ENCODE assay signal across 8 mouse cellular contexts in the genomic region with DNA sequence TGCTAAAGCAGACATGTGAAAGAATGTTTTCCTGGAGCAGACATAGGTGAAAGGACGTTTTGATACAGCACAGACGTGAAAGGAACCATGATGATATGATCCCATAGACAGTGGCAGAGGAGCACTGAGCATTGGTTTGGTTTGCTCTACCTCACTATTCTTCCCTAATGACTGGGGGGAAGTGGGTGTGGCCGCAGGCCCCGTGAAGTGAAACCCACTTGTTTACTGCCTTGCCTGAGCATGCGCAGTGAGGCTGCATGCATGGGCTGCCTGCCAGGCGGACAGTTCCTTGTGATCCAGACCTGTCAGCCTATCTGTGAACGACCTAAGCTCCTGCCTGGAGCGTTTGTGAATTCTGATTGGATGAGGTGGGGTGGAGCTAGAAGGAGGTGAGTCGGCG. TPM values are rescaled to one million over a fixed set of nuclear protein-coding genes. Genes with fewer than 3 reads are reported as not detected.
DNase-seq lines count a peak whose midpoint lies in the region; ATAC-seq and TF ChIP-seq lines count a peak whose summit lies in the region.
"Not testable (repeated sequence)": the region's sequence is repeated elsewhere in the genome, so short reads cannot be mapped to it uniquely, and the experiment has no call there.

No protein-coding gene starts in this region.

- H3K4me1 ChIP-seq in embryonic facial prominence, embryonic 14.5 days (ENCODE audit: control insufficient read depth, insufficient read depth, low read length); lung, embryonic 15.5 days; small intestine, adult 2 months (ENCODE audit: control insufficient read depth, insufficient read depth, insufficient read length, low read length); testis, adult 2 months (ENCODE audit: control insufficient read depth, insufficient read depth, low read length): not testable (repeated sequence)

- H3K36me3 ChIP-seq in embryonic facial prominence, embryonic 14.5 days (ENCODE audit: control insufficient read depth, insufficient read depth, low read length); lung, embryonic 15.5 days; small intestine, adult 2 months (ENCODE audit: control insufficient read depth, insufficient read depth, low read length); testis, adult 2 months (ENCODE audit: control insufficient read depth, insufficient read depth, low read length): not testable (repeated sequence)

- TF ChIP-seq CTCF in small intestine, adult 2 months (IDR thresholded peaks at IDR 0.05; ENCODE audit: extremely low read depth, insufficient read length, insufficient replicate concordance, low read depth, low read length); testis, adult 2 months (IDR thresholded peaks at IDR 0.05; ENCODE audit: control insufficient read depth, insufficient read depth, insufficient replicate concordance, low read depth, low read length): not testable (repeated sequence)

- H3K4me3 ChIP-seq in embryonic facial prominence, embryonic 14.5 days (ENCODE audit: low read depth, low read length); lung, embryonic 15.5 days: not testable (repeated sequence)
- peak overlapping the region; percentile 25; the same call in 1 of the 2 replicates for H3K4me3 ChIP-seq in small intestine, adult 2 months (ENCODE audit: low read depth, low read length)
- peak overlapping the region; percentile 69; the same call in 1 of the 2 replicates for H3K4me3 ChIP-seq in testis, adult 2 months (ENCODE audit: control insufficient read depth, low read depth, low read length)

- peak; percentile 79 to 85 for DNase-seq in B cell, adult 2 months
- DNase-seq in embryonic facial prominence, embryonic 14.5 days (ENCODE audit: low spot score) = peak; percentile 34
- DNase-seq in heart, adult 8-10 months (ENCODE audit: low spot score) = peak; percentile 27
- peak; percentile 43 for DNase-seq in kidney, adult 18-20 months
- DNase-seq in layer of hippocampus, adult 9-11 months = peak; percentile 6

- not testable (repeated sequence) for H3K9ac ChIP-seq in embryonic facial prominence, embryonic 14.5 days (ENCODE audit: low read depth, low read length); lung, embryonic 15.5 days

- not testable (repeated sequence) for ATAC-seq in embryonic facial prominence, embryonic 14.5 days (ENCODE audit: low read depth); lung, embryonic 15.5 days (ENCODE audit: borderline replicate concordance, extremely low read depth, low FRiP score, low TSS enrichment)

- H3K27ac ChIP-seq in embryonic facial prominence, embryonic 14.5 days (replicated peaks; ENCODE audit: low read depth, low read length) = 0 out of 2 replicates have a peak overlapping the region, but pooled peaks have one; percentile 44
- peak overlapping the region; percentile 77 for H3K27ac ChIP-seq in lung, embryonic 15.5 days
- H3K27ac ChIP-seq in small intestine, adult 2 months (ENCODE audit: insufficient read depth, low read depth, low read length); testis, adult 2 months (ENCODE audit: control insufficient read depth, insufficient read depth, low read depth, low read length): not testable (repeated sequence)

- TF ChIP-seq POLR2A in small intestine, adult 2 months (IDR thresholded peaks at IDR 0.05; ENCODE audit: low read depth, low read length); testis, adult 2 months (IDR thresholded peaks at IDR 0.05; ENCODE audit: control insufficient read depth, low read depth, low read length): not testable (repeated sequence)

- H3K9me3 ChIP-seq in embryonic facial prominence, embryonic 14.5 days (ENCODE audit: control insufficient read depth, low read length); lung, embryonic 15.5 days: not testable (repeated sequence)

- H3K27me3 ChIP-seq in embryonic facial prominence, embryonic 14.5 days (replicated peaks; ENCODE audit: control insufficient read depth, insufficient read depth, low read length); lung, embryonic 15.5 days; small intestine, adult 2 months (ENCODE audit: control insufficient read depth, insufficient read depth, low read length); testis, adult 2 months (ENCODE audit: control insufficient read depth, insufficient read depth, low read length): not testable (repeated sequence)

- not testable (repeated sequence) for H3K4me2 ChIP-seq in embryonic facial prominence, embryonic 14.5 days (ENCODE audit: low read depth, low read length); lung, embryonic 15.5 days

- 62% methylated on average over 10 of the region's 10 CpGs for WGBS in embryonic facial prominence, embryonic 14.5 days
- 52% methylated on average over 10 of the region's 10 CpGs for WGBS in lung, embryonic 15.5 days
- 27% methylated on average over 10 of the region's 10 CpGs for WGBS in small intestine, adult 2 months

RNA-seq across cellular contexts. Expression of a gene that starts 21.7 kb away (rescaled TPM):
- 19.8 TPM in 2 replicates for polyA plus RNA-seq in embryonic facial prominence, embryonic 14.5 days (2014; fragmentation: Nextera tagmentation; extraction: Ambion mirVana)
- total RNA-seq in heart, adult 8-10 months (2022) = 10 to 100 TPM; 17.9 to 21.2 (median 20.6) TPM
- polyA plus RNA-seq in lung, embryonic 15.5 days (2015; fragmentation: Nextera tagmentation; extraction: Ambion mirVana) = 24.6 and 26.3 TPM in 2 replicates
- 1.1 and 2.7 TPM in 2 replicates for polyA plus RNA-seq in small intestine, adult 2 months (2012; rRNA removed)
- 6.8 and 7.9 TPM in 2 replicates for polyA plus RNA-seq in testis, adult 2 months (2012; rRNA removed)

RNA-seq across cellular contexts. Expression of a gene that starts 53.2 kb away (rescaled TPM):
- polyA plus RNA-seq in embryonic facial prominence, embryonic 14.5 days (2014; fragmentation: Nextera tagmentation; extraction: Ambion mirVana) = 36.6 and 45.1 TPM in 2 replicates
- total RNA-seq in heart, adult 8-10 months (2022) = 10 to 100 TPM; 29.4 to 35.2 (median 30.8) TPM
- 39.1 and 41.0 TPM in 2 replicates for polyA plus RNA-seq in lung, embryonic 15.5 days (2015; fragmentation: Nextera tagmentation; extraction: Ambion mirVana)
- polyA plus RNA-seq in small intestine, adult 2 months (2012; rRNA removed) = 0.57 and 1.6 TPM in 2 replicates
- 19.7 and 21.1 TPM in 2 replicates for polyA plus RNA-seq in testis, adult 2 months (2012; rRNA removed)

RNA-seq across cellular contexts. Expression of a gene that starts 55.1 kb away (rescaled TPM):
- polyA plus RNA-seq in embryonic facial prominence, embryonic 14.5 days (2014; fragmentation: Nextera tagmentation; extraction: Ambion mirVana) = 27.1 and 29.8 TPM in 2 replicates
- 10 to 100 TPM; 12.1 to 22.6 (median 17.0) TPM for total RNA-seq in heart, adult 8-10 months (2022)
- 25.5 and 26.0 TPM in 2 replicates for polyA plus RNA-seq in lung, embryonic 15.5 days (2015; fragmentation: Nextera tagmentation; extraction: Ambion mirVana)
- polyA plus RNA-seq in small intestine, adult 2 months (2012; rRNA removed) = 1.3 and 2.4 TPM in 2 replicates
- 16.5 and 17.9 TPM in 2 replicates for polyA plus RNA-seq in testis, adult 2 months (2012; rRNA removed)

Comparison
In these comparisons a context has a peak if more than half of its experiments do, and no peak if none do; other contexts are left out.
1. DNase-seq: peak in every context shown above with its lines; median percentile 82 in B cell, adult 2 months; 43 in kidney, adult 18-20 months; 34 in embryonic facial prominence, embryonic 14.5 days; 27 in heart, adult 8-10 months; 6 in layer of hippocampus, adult 9-11 months.